Mouse (Mus musculus) ES-CJ7 (cell line): ENCODE measurements around the gene March6.

Experiments used
- DNase-seq: peaks from one replicate; pipeline ENCODE4 v3.0.0; 2011; ENCODE audit warnings: low read depth, low spot score

The March6 gene

GRCm38 (mm10) chr15:31511795-31512194, 19.1 kb downstream of the March6 start:
- no peak for DNase-seq

- no peak for DNase-seq
Observed at GRCm38 (mm10) chr15:31511406-31511771, 19.5 kb downstream of the March6 start.

- no peak for DNase-seq
Observed at GRCm38 (mm10) chr15:31510477-31511405, 20.1 kb downstream of the March6 start.

- no peak for DNase-seq
Observed at GRCm38 (mm10) chr15:31505082-31505481, 25.8 kb downstream of the March6 start.

- no peak for DNase-seq
Observed at GRCm38 (mm10) chr15:31503447-31503846, 27.4 kb downstream of the March6 start.

GRCm38 (mm10) chr15:31502996-31503395, 27.9 kb downstream of the March6 start:
- no peak for DNase-seq

GRCm38 (mm10) chr15:31502313-31502712, 28.5 kb downstream of the March6 start:
- no peak for DNase-seq

GRCm38 (mm10) chr15:31494803-31495202, 36.0 kb downstream of the March6 start:
- DNase-seq = no peak

GRCm38 (mm10) chr15:31494310-31494709, 36.5 kb downstream of the March6 start:
- no peak for DNase-seq

- no peak for DNase-seq
Observed at GRCm38 (mm10) chr15:31487407-31487806, 43.4 kb downstream of the March6 start.

- DNase-seq = no peak
Observed at GRCm38 (mm10) chr15:31476678-31477077, 54.2 kb downstream of the March6 start.

- no peak for DNase-seq
Observed at GRCm38 (mm10) chr15:31472645-31473574, 57.9 kb downstream of the March6 start.

GRCm38 (mm10) chr15:31471529-31471928, 59.3 kb downstream of the March6 start:
- no peak for DNase-seq

GRCm38 (mm10) chr15:31469497-31469896, 61.4 kb downstream of the March6 start:
- no peak for DNase-seq

GRCm38 (mm10) chr15:31468806-31469205, 62.0 kb downstream of the March6 start:
- DNase-seq = no peak

GRCm38 (mm10) chr15:31466749-31467148, 64.1 kb downstream of the March6 start:
- no peak for DNase-seq

GRCm38 (mm10) chr15:31466295-31466694, 64.6 kb downstream of the March6 start:
- DNase-seq = no peak

- DNase-seq = no peak
Observed at GRCm38 (mm10) chr15:31465806-31466205, 65.0 kb downstream of the March6 start.

GRCm38 (mm10) chr15:31460571-31460970, 70.3 kb downstream of the March6 start:
- no peak for DNase-seq

- no peak for DNase-seq
Observed at GRCm38 (mm10) chr15:31458081-31458480, 72.8 kb downstream of the March6 start.

- no peak for DNase-seq
Observed at GRCm38 (mm10) chr15:31456381-31456780, 74.5 kb downstream of the March6 start.

- no peak for DNase-seq
Observed at GRCm38 (mm10) chr15:31454861-31455295, 76.0 kb downstream of the March6 start.
